Mouse (Mus musculus) hindbrain, embryonic 14.5 days (tissue): ENCODE results near the gene Mapre1. TPM values are rescaled to one million over a fixed set of nuclear protein-coding genes. Genes with fewer than 3 reads are reported as not detected.
A peak's percentile ranks its signal among the peaks of the same experiment; 100 is the strongest.
"Not testable (repeated sequence)": the region's sequence is repeated elsewhere in the genome, so short reads cannot be mapped to it uniquely, and the experiment has no call there.

ENCODE experiments used
- ATAC-seq: fragments of 200-750 bp; cut with Nextera tagmentation; 2 replicates; pipeline ENCODE4 v1.8.0; 2017; ENCODE audit warnings: moderate number of reproducible peaks, mild to moderate bottlenecking, moderate TSS enrichment, moderate library complexity; ENCODE audit not compliant: low FRiP score
- DNase-seq: peaks from one replicate; pipeline ENCODE4 v3.0.0-alpha.2; 2015; ENCODE audit warnings: low spot score
- H3K27ac ChIP-seq: fragments of 300-500 bp; sonication (generic); 2 replicates; pipeline ENCODE4 v1.5.1; 2014; ENCODE audit warnings: mild to moderate bottlenecking, moderate library complexity
- H3K27me3 ChIP-seq: fragments of 300-500 bp; sonication (generic); 2 replicates; pipeline ENCODE4 v1.6.1; 2014; ENCODE audit warnings: mild to moderate bottlenecking, low read length, mixed read lengths; ENCODE audit not compliant: control insufficient read depth, insufficient read depth
- H3K36me3 ChIP-seq: fragments of 300-500 bp; sonication (generic); replicated peaks from 2 replicates; pipeline ENCODE4 v1.6.1; 2014; ENCODE audit not compliant: control insufficient read depth, insufficient read depth
- H3K4me1 ChIP-seq: fragments of 300-500 bp; sonication (generic); replicated peaks from 2 replicates; pipeline ENCODE4 v1.6.1; 2014; ENCODE audit warnings: antibody characterized with exemption, low read length, mixed read lengths; ENCODE audit not compliant: control insufficient read depth, insufficient read depth
- H3K4me2 ChIP-seq: fragments of 300-500 bp; sonication (generic); replicated peaks from 2 replicates; pipeline ENCODE4 v1.6.1; 2014; ENCODE audit warnings: mild to moderate bottlenecking, moderate library complexity
- H3K4me3 ChIP-seq: fragments of 300-500 bp; sonication (generic); replicated peaks from 2 replicates; pipeline ENCODE4 v1.5.1; 2014; ENCODE audit warnings: mild to moderate bottlenecking, low read length
- H3K9ac ChIP-seq: fragments of 300-500 bp; sonication (generic); 2 replicates; pipeline ENCODE4 v1.6.1; 2014
- H3K9me3 ChIP-seq: fragments of 300-500 bp; sonication (generic); 2 replicates; pipeline ENCODE4 v1.6.1; 2016; ENCODE audit warnings: low read length; ENCODE audit not compliant: control insufficient read depth
- WGBS: fragments of 180-500 bp; shearing (Covaris S2); extraction: QIAGEN DNeasy Blood & Tissue Kit; methylation state at CpG from one replicate; pipeline ENCODE4 v1.1.7; 2014; 5-methylcytosine and 5-hydroxymethylcytosine counted together
- polyA plus RNA-seq: library from polyadenylated mRNA; unstranded; fragments of >200 nt; fragmentation: Nextera tagmentation; extraction: Ambion mirVana; gene quantifications from 2 replicates; pipeline ENCODE4 v1.2.1, GENCODE M21; 2014

Gene Mapre1
- polyA plus RNA-seq, 1 experiment from 2014 or later = 394 TPM

GRCm38 (mm10) chr2:153807464-153807863 is 66.4 kb downstream of the Mapre1 start:
- H3K9ac ChIP-seq, ATAC-seq, H3K4me1 ChIP-seq: not testable (repeated sequence)

GRCm38 (mm10) chr2:153808146-153808545 is 67.1 kb downstream of the Mapre1 start:
- WGBS = 78% methylated on average over 8 of the region's 8 CpGs

More at GRCm38 (mm10) chr2:153807464-153807863, 66.4 kb downstream of the Mapre1 start:
- not testable (repeated sequence) for H3K4me2 ChIP-seq, H3K36me3 ChIP-seq, H3K27ac ChIP-seq, H3K27me3 ChIP-seq, H3K4me3 ChIP-seq, H3K9me3 ChIP-seq
- DNase-seq = peak; percentile 70

GRCm38 (mm10) chr2:153808841-153809240 is 67.8 kb downstream of the Mapre1 start:
- ATAC-seq = no peak
- WGBS = 84% methylated on average over 6 of the region's 6 CpGs
- no peaks in the 10 kb centered on the region for H3K36me3 ChIP-seq

More at GRCm38 (mm10) chr2:153808146-153808545, 67.1 kb downstream of the Mapre1 start:
- Histone ChIP-seq H3K4me3 (no peak overlapping the region), H3K36me3 (no peaks in the 10 kb centered on the region), H3K27ac (no peak overlapping the region), H3K27me3 (no peaks in the 10 kb centered on the region), H3K9me3 (no peaks in the 10 kb centered on the region), H3K9ac (no peak overlapping the region), H3K4me2 (no peak overlapping the region), H3K4me1 (no peaks in the 10 kb centered on the region)
- DNase-seq (no peak), ATAC-seq (no peak)

DNA sequence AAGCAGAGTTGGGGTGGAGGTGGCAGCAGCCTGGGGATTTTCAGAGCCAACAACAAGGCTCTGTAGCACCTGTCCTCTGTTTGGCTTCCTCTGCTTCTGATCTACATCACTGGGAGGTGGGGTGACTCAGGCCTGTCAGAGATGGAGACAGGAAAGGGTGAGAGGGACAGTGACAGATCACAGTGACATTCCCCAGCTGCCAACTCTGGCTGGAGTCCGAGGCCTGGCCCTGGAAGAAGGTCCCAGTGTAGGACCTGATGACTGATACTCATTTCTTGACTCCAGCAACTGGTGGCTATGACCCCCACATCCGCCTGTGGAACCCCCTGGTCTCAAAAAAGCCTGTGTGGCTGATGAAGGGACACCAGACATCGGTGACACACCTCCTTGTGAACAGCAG is 68.8 kb downstream of the Mapre1 start:
- H3K4me1 ChIP-seq = no peaks in the 10 kb centered on the region
- H3K4me2 ChIP-seq = no peak overlapping the region
- no peak for DNase-seq
- WGBS = 72% methylated on average over 3 of the region's 3 CpGs
- H3K4me3 ChIP-seq = no peak overlapping the region
- ATAC-seq = no peak
- no peaks in the 10 kb centered on the region for H3K36me3 ChIP-seq
- no peak overlapping the region for H3K9ac ChIP-seq
- H3K27ac ChIP-seq = no peak overlapping the region
- no peaks in the 10 kb centered on the region for H3K9me3 ChIP-seq
- no peaks in the 10 kb centered on the region for H3K27me3 ChIP-seq

More at GRCm38 (mm10) chr2:153808841-153809240, 67.8 kb downstream of the Mapre1 start:
- H3K9me3 ChIP-seq = no peaks in the 10 kb centered on the region
- H3K27ac ChIP-seq = no peak overlapping the region
- no peak for DNase-seq
- no peaks in the 10 kb centered on the region for H3K27me3 ChIP-seq
- H3K4me3 ChIP-seq = no peak overlapping the region
- H3K4me1 ChIP-seq = no peaks in the 10 kb centered on the region
- H3K9ac ChIP-seq = no peak overlapping the region
- H3K4me2 ChIP-seq = no peak overlapping the region

DNA sequence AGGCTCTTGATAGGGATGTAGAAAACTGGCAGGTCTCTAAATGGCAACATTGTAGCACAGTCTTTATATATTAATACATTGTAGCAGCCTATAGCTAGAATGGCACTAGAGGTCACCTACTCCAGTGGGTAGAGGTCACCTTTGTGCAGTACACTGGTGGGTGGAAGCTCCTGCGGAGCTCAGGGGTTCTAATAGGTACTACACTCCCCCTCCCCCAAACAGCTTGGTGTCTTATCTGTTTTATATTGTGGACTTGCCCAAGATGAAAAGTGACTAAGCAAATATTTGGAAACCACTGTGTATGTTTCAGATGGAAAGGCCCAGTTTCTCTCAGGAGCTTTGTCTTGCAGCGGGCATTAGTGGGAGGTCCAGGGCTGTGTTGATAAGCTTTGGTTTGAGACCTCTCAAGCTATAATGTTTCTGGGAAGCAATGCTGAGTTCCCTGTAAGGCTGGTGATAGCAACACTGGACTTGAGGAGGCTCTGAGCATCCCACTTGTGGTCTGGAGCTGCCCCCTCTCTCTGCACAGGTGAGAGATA is 81.0 kb downstream of the Mapre1 start:
- peaks cover 6% of the 10 kb centered on the region; the same call in 1 of the 2 replicates for H3K4me1 ChIP-seq

More for the DNA sequence above, 81.0 kb downstream of the Mapre1 start:
- 92% methylated on average over 2 of the region's 2 CpGs for WGBS
- Histone ChIP-seq H3K9ac (no peak overlapping the region), H3K27ac (no peak overlapping the region), H3K36me3 (no peaks in the 10 kb centered on the region), H3K27me3 (no peaks in the 10 kb centered on the region), H3K4me3 (no peak overlapping the region), H3K4me2 (no peak overlapping the region), H3K9me3 (no peaks in the 10 kb centered on the region)
- DNase-seq (no peak), ATAC-seq (no peak)

Other genes with a start within 250 kb of the Mapre1 start
- gene 4930404H24Rik, start 248.5 kb upstream of the Mapre1 start, polyA plus RNA-seq = not detected in 2 replicates
- 44.8 and 49.8 TPM in 2 replicates for gene Nol4l, start 211.3 kb upstream of the Mapre1 start, polyA plus RNA-seq
- gene Commd7, start 108.5 kb upstream of the Mapre1 start, polyA plus RNA-seq = 78.6 and 79.8 TPM in 2 replicates
- gene Dnmt3b, start 91.8 kb upstream of the Mapre1 start, polyA plus RNA-seq = 4.2 and 4.3 TPM in 2 replicates
- gene Dnmt3c, start 44.6 kb upstream of the Mapre1 start, polyA plus RNA-seq = 0.12 and 0.14 TPM in 2 replicates
- not detected in 2 replicates for gene Efcab8, start 38.7 kb downstream of the Mapre1 start, polyA plus RNA-seq
- not detected in 2 replicates for gene Sun5, start 129.8 kb downstream of the Mapre1 start, polyA plus RNA-seq
- gene Bpifb2, start 133.8 kb downstream of the Mapre1 start, polyA plus RNA-seq = not detected in 2 replicates
- gene Bpifb6, start 159.1 kb downstream of the Mapre1 start, polyA plus RNA-seq = 0.12 TPM in 1 of 2 replicates, not detected in the other
- gene Bpifb3, start 177.0 kb downstream of the Mapre1 start, polyA plus RNA-seq = not detected in 2 replicates
- gene Bpifb4, start 196.9 kb downstream of the Mapre1 start, polyA plus RNA-seq = not detected in 2 replicates
- not detected in 2 replicates for gene Bpifa6, start 233.7 kb downstream of the Mapre1 start, polyA plus RNA-seq